Mouse (Mus musculus) liver, adult 2 months (tissue): ENCODE measurements around the gene Gm48552.

Experiments
- CTCF ChIP-seq: fragments of 200-500 bp; IDR thresholded peaks from 2 replicates; pipeline ENCODE4 v1.5.1; 2011; ENCODE audit warnings: low read depth, low read length, control low read depth
- POLR2A ChIP-seq: fragments of 200-500 bp; IDR thresholded peaks from 2 replicates; pipeline ENCODE4 v1.6.1; 2011; ENCODE audit warnings: low read length, control low read depth; ENCODE audit not compliant: insufficient read depth; ENCODE audit errors: extremely low read depth

DNA sequence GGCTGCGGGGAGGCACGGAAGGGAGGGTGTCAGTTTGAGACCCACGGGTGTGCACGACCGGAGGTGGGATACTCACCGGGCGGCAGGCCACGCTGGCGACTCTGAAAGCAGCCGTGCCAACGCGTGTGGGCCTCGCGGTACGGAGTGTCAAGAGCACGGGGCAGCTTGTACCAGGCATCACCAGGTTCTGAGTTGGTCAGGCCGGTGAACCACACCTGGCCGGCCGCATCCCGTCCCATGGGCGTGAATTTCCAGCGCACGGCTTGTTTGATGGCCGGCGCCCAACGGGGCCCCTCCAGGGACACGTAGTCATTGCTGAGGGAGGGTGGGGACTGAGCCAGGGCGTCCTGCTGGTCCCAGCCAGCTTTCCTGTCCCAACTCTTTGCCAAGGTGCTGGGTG lies 24.1 kb upstream of the Gm48552 start:
- TF ChIP-seq CTCF (no peak), POLR2A (no peak)
